Mouse (Mus musculus) limb, embryonic 13.5 days (tissue): ENCODE results near the gene Olfr1309. TPM values are rescaled to one million over a fixed set of nuclear protein-coding genes. Genes with fewer than 3 reads are reported as not detected.
"Not testable (repeated sequence)": the region's sequence is repeated elsewhere in the genome, so short reads cannot be mapped to it uniquely, and the experiment has no call there.

Source experiments
- ATAC-seq: fragments of 200-750 bp; cut with Nextera tagmentation; 2 replicates; pipeline ENCODE4 v1.8.0; 2017; ENCODE audit warnings: low read depth, moderate number of reproducible peaks, moderate TSS enrichment; ENCODE audit not compliant: low FRiP score
- H3K27ac ChIP-seq: fragments of 300-500 bp; sonication (generic); 2 replicates; pipeline ENCODE4 v1.5.1; 2015; ENCODE audit warnings: inconsistent platforms, mild to moderate bottlenecking, moderate library complexity
- H3K27me3 ChIP-seq: fragments of 300-500 bp; sonication (generic); 2 replicates; pipeline ENCODE4 v1.6.1; 2015; ENCODE audit warnings: mild to moderate bottlenecking, inconsistent platforms
- H3K36me3 ChIP-seq: fragments of 300-500 bp; sonication (generic); 2 replicates; pipeline ENCODE4 v1.6.1; 2015; ENCODE audit warnings: inconsistent platforms, mild to moderate bottlenecking, moderate library complexity
- H3K4me1 ChIP-seq: fragments of 300-500 bp; sonication (generic); 2 replicates; pipeline ENCODE4 v1.6.1; 2015; ENCODE audit warnings: inconsistent platforms
- H3K4me2 ChIP-seq: fragments of 300-500 bp; sonication (generic); replicated peaks from 2 replicates; pipeline ENCODE4 v1.6.1; 2015; ENCODE audit warnings: inconsistent platforms, mild to moderate bottlenecking, moderate library complexity
- H3K4me3 ChIP-seq: fragments of 300-500 bp; sonication (generic); 2 replicates; pipeline ENCODE4 v1.5.1; 2015; ENCODE audit warnings: moderate library complexity, mild to moderate bottlenecking, inconsistent platforms
- H3K9ac ChIP-seq: fragments of 300-500 bp; sonication (generic); 2 replicates; pipeline ENCODE4 v1.6.1; 2015; ENCODE audit warnings: mild to moderate bottlenecking, inconsistent platforms
- H3K9me3 ChIP-seq: fragments of 300-500 bp; sonication (generic); 2 replicates; pipeline ENCODE4 v1.6.1; 2016; ENCODE audit warnings: inconsistent platforms
- WGBS: fragments of 180-500 bp; shearing (Covaris S2); methylation state at CpG from one replicate; pipeline ENCODE4 v1.1.7; 2015; 5-methylcytosine and 5-hydroxymethylcytosine counted together
- polyA plus RNA-seq: library from polyadenylated mRNA; unstranded; fragments of >200 nt; fragmentation: Nextera tagmentation; extraction: Ambion mirVana; gene quantifications from 2 replicates; pipeline ENCODE4 v1.2.1, GENCODE M21; 2015

Gene Olfr1309
- not detected in 2 replicates for polyA plus RNA-seq

GRCm38 (mm10) chr2:111990181-111990580 is at the start of gene Olfr1309:
TSS of gene Olfr1309 (minus strand) at chr2:111990281.
- 52% methylated on average over 1 of the region's 1 CpGs for WGBS
- Histone ChIP-seq H3K36me3 (no peaks in the 10 kb centered on the region), H3K9ac (no peak within 1 kb of the TSS), H3K27me3 (no peaks in the 10 kb centered on the region), H3K9me3 (no peaks in the 10 kb centered on the region), H3K4me3 (no peak within 1 kb of the TSS), H3K4me2 (no peak within 1 kb of the TSS), H3K4me1 (no peaks in the 10 kb centered on the region), H3K27ac (no peak within 1 kb of the TSS)
- ATAC-seq, result no peak

- H3K4me3 ChIP-seq, ATAC-seq, H3K9ac ChIP-seq, H3K27me3 ChIP-seq, H3K4me2 ChIP-seq, H3K9me3 ChIP-seq, H3K36me3 ChIP-seq, H3K27ac ChIP-seq, H3K4me1 ChIP-seq: not testable (repeated sequence)
- WGBS, result 51% methylated on average over 6 of the region's 6 CpGs
Measured at GRCm38 (mm10) chr2:112026971-112027370, 36.9 kb upstream of the Olfr1309 start.

- WGBS, result 85% methylated on average over 2 of the region's 2 CpGs
- Histone ChIP-seq H3K4me3 (no peak within 1 kb of the TSS), H3K4me1 (no peaks in the 10 kb centered on the region), H3K4me2 (no peak within 1 kb of the TSS), H3K36me3 (no peaks in the 10 kb centered on the region), H3K9ac (no peak within 1 kb of the TSS), H3K27me3 (no peaks in the 10 kb centered on the region), H3K27ac (no peak within 1 kb of the TSS), H3K9me3 (no peaks in the 10 kb centered on the region)
- no peak for ATAC-seq
Measured at GRCm38 (mm10) chr2:112024312-112024711, 34.2 kb upstream of the Olfr1309 start, which contains the start of gene Olfr1311. TSS of gene Olfr1311 (minus strand) at chr2:112024412.

GRCm38 (mm10) chr2:112014900-112015299 is 24.8 kb upstream of the Olfr1309 start:
- no peak overlapping the region for H3K9ac ChIP-seq
- H3K4me3 ChIP-seq, result no peak overlapping the region
- H3K9me3 ChIP-seq, result no peaks in the 10 kb centered on the region
- H3K27me3 ChIP-seq, result no peaks in the 10 kb centered on the region
- 78% methylated on average over 3 of the region's 3 CpGs for WGBS
- no peaks in the 10 kb centered on the region for H3K4me1 ChIP-seq
- no peak overlapping the region for H3K4me2 ChIP-seq
- ATAC-seq, result no peak
- H3K27ac ChIP-seq, result no peak overlapping the region
- no peaks in the 10 kb centered on the region for H3K36me3 ChIP-seq

GRCm38 (mm10) chr2:112012608-112013007 is 22.5 kb upstream of the Olfr1309 start, which contains the start of gene Olfr1310:
TSS of gene Olfr1310 (minus strand) at chr2:112012708.
- Histone ChIP-seq H3K4me3 (no peak within 1 kb of the TSS), H3K27ac (no peak within 1 kb of the TSS), H3K9me3 (no peaks in the 10 kb centered on the region), H3K4me2 (no peak within 1 kb of the TSS), H3K9ac (no peak within 1 kb of the TSS), H3K27me3 (no peaks in the 10 kb centered on the region), H3K36me3 (no peaks in the 10 kb centered on the region), H3K4me1 (no peaks in the 10 kb centered on the region)
- no peak for ATAC-seq

GRCm38 (mm10) chr2:111964844-111965243 is 25.2 kb downstream of the Olfr1309 start, which contains the start of gene Olfr1308:
TSS of gene Olfr1308 (minus strand) at chr2:111964944.
- ATAC-seq, result no peak
- H3K4me1 ChIP-seq, result no peaks in the 10 kb centered on the region
- no peak within 1 kb of the TSS for H3K9ac ChIP-seq
- no peak within 1 kb of the TSS for H3K4me3 ChIP-seq
- no peak within 1 kb of the TSS for H3K4me2 ChIP-seq
- no peaks in the 10 kb centered on the region for H3K27me3 ChIP-seq
- 59% methylated on average over 1 of the region's 1 CpGs for WGBS
- no peak within 1 kb of the TSS for H3K27ac ChIP-seq
- no peaks in the 10 kb centered on the region for H3K9me3 ChIP-seq
- no peaks in the 10 kb centered on the region for H3K36me3 ChIP-seq

GRCm38 (mm10) chr2:111949340-111949739 is 40.7 kb downstream of the Olfr1309 start, which contains the start of gene Olfr1307:
TSS of gene Olfr1307 (minus strand) at chr2:111949440.
- H3K4me3 ChIP-seq, result no peak within 1 kb of the TSS
- H3K27ac ChIP-seq, result no peak within 1 kb of the TSS
- WGBS, result 85% methylated on average over 1 of the region's 1 CpGs
- no peaks in the 10 kb centered on the region for H3K9me3 ChIP-seq
- no peaks in the 10 kb centered on the region for H3K36me3 ChIP-seq
- H3K27me3 ChIP-seq, result no peaks in the 10 kb centered on the region
- H3K4me1 ChIP-seq, result no peaks in the 10 kb centered on the region
- H3K4me2 ChIP-seq, result no peak within 1 kb of the TSS
- H3K9ac ChIP-seq, result no peak within 1 kb of the TSS
- ATAC-seq, result no peak

Other genes starting within 250 kb of the Olfr1309 start
- gene Olfr1301, start 239.3 kb downstream of the Olfr1309 start, polyA plus RNA-seq, result not detected in 2 replicates
- not detected in 2 replicates for gene Olfr1302, start 212.9 kb downstream of the Olfr1309 start, polyA plus RNA-seq
- not detected in 2 replicates for gene Olfr1303, start 169.9 kb downstream of the Olfr1309 start, polyA plus RNA-seq
- gene Olfr1305, start 113.1 kb downstream of the Olfr1309 start, polyA plus RNA-seq, result not detected in 2 replicates
- not detected in 2 replicates for gene Olfr1306, start 74.0 kb downstream of the Olfr1309 start, polyA plus RNA-seq
- 0.01 TPM in 1 of 2 replicates, not detected in the other for gene Olfr1307, start 40.8 kb downstream of the Olfr1309 start, polyA plus RNA-seq
- not detected in 2 replicates for gene Olfr1308, start 25.3 kb downstream of the Olfr1309 start, polyA plus RNA-seq
- not detected in 2 replicates for gene Olfr1310, start 22.4 kb upstream of the Olfr1309 start, polyA plus RNA-seq
- gene Olfr1311, start 34.1 kb upstream of the Olfr1309 start, polyA plus RNA-seq, result not detected in 2 replicates
- not detected in 2 replicates for gene Olfr1312, start 60.0 kb upstream of the Olfr1309 start, polyA plus RNA-seq
- gene Olfr1313, start 87.6 kb upstream of the Olfr1309 start, polyA plus RNA-seq, result not detected in 2 replicates
- gene Olfr1314, start 106.5 kb upstream of the Olfr1309 start, polyA plus RNA-seq, result not detected in 2 replicates
- gene Olfr1315-ps1, start 125.2 kb upstream of the Olfr1309 start, polyA plus RNA-seq, result not detected in 2 replicates
- gene Olfr1316, start 144.7 kb upstream of the Olfr1309 start, polyA plus RNA-seq, result not detected in 2 replicates
- not detected in 2 replicates for gene Olfr1317, start 150.0 kb upstream of the Olfr1309 start, polyA plus RNA-seq
- gene Olfr1318, start 163.9 kb upstream of the Olfr1309 start, polyA plus RNA-seq, result 0.08 TPM in 1 of 2 replicates, not detected in the other
- 15.2 and 18.4 TPM in 2 replicates for gene Lpcat4, start 249.2 kb upstream of the Olfr1309 start, polyA plus RNA-seq